Mouse (Mus musculus): ENCODE results near the gene Olfr1325. TPM values are rescaled to one million over a fixed set of nuclear protein-coding genes. Genes with fewer than 3 reads are reported as not detected.
"Not testable (repeated sequence)": the region's sequence is repeated elsewhere in the genome, so short reads cannot be mapped to it uniquely, and the experiment has no call there.

The Olfr1325 gene
- not detected for total RNA-seq (2021)
- long read RNA-seq, experiment 1, result 0 reads
- long read RNA-seq, experiment 2, result 0 reads

DNA sequence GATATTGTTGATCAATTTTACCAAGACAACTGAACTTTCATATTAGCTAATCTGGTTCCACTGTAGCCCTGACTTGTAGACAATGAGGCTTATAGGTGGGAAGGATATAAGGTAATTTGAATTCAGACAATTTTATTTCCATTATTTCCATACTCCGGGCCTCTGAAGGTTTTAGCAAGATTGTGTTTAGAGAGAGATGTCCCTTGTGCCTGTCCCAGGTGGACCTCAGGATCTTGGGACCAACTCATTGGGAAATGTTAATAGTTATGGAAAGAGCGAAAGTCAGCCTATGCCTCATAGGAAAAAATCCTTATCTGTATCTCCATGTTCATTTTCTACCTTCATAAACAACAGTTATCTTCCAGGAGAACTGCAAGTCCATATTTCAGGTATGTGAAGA is at the start of gene Olfr1325:
Olfr1325 (plus strand) TSS at position 301 of the 400 bp plus-strand sequence.
- DNase-seq (ENCODE audit: low spot score in 2 of 2), result no peak

DNA sequence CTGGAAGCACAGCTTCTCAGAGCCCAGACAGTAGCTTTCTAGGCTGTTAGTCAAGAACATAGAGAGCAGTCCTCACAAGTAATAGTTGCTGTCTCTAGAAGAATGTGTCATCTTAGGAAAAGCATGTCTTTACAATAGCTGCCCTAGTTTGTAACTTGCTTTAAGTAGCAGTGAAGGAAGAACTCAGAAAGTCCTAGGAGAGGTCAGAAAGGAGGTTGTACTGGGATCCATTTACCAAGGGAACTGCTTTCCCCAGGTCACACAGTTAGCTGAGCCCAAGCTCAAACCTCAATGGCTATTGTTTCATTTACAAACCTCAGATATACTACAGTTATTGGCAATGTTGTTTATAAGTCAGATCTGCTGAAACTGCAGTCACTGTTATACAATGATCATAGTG is 17.7 kb upstream of the Olfr1325 start, which contains the start of gene Olfr1326-ps1:
Olfr1326-ps1 (minus strand) TSS at position 101 of the 400 bp plus-strand sequence.
- DNase-seq (ENCODE audit: low spot score in 2 of 2), result no peak

DNA sequence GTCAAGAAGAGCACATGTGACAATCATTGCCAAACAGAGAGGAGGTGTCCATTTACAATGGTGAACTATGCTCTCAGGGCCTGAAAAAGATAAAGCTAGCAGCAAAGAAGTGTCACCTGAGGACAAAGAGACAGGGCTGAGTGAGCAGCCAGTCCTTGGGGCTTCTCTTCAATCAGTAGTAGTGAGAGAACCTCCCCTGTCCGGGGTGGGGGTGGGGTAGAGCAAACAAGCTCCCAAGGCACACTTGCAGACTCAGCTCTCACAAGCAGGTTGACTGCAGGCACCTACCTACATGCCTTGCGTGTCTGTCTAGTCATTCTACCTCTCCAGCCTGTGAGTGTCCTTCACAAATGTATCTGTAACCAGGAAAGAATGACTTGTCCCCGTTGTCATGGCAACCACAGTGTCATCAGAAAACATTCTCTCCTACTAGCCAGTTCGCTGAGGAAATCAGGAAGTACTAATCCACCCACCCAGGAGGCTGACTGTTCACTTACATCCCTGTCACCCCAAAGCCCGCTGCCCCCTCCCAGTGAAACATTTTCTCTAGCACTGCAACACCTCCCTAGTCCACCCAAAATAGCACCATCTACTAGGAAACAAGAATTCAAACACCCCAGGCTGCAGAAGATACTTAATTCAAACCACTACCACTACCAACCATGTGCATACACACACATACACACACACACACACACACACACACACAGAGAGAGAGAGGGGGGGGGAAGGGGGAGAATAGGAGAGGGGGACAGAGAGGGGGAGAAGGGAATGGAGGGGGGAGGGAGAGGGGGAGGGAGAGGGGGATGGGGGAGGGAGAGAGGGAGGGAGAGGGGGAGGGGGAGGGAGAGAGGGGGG is 53.2 kb downstream of the Olfr1325 start, which contains the start of gene Gm5640:
Gm5640 (minus strand) TSS at position 170 of the 858 bp plus-strand sequence.
- not testable (repeated sequence) for DNase-seq (ENCODE audit: low spot score in 2 of 2)

DNA sequence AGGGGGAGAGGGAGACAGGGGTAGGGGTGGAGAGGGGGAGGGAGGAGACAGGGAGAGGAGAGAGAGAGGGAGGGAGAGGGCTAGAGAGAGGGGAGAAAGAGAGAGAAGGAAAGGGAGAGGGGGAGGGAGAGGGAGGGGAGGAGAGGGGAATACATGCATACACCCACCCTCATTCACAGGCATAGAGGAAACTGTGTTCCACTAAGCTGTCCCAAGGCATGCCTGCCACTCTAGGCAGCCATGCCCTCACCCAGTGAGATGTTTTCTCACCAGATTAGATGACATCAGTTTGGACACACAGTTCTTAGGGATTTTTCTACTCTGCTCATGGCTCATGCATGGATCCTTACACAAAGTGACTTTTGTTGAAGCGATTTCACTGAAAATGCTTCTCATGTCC is 53.9 kb downstream of the Olfr1325 start:
- not testable (repeated sequence) for DNase-seq (ENCODE audit: low spot score in 2 of 2)

Other genes starting within 250 kb of the Olfr1325 start
- 10 to 100 TPM; 64.0 to 74.8 TPM for gene Lage3, start 239.1 kb upstream of the Olfr1325 start, total RNA-seq (2021)
- 10 to 100 TPM; 52.7 to 56.9 TPM for gene Ubl4a, start 219.5 kb upstream of the Olfr1325 start, total RNA-seq (2021)
- 10 to 100 TPM; 13.7 to 17.5 TPM for gene Slc10a3, start 219.3 kb upstream of the Olfr1325 start, total RNA-seq (2021)
- gene Fam3a, start 199.4 kb upstream of the Olfr1325 start, total RNA-seq (2021), result 10 to 100 TPM; 26.0 to 32.0 TPM
- gene Ikbkg, start 199.4 kb upstream of the Olfr1325 start, total RNA-seq (2021), result 10 to 100 TPM; 60.2 to 65.5 TPM
- 10 to 100 TPM; 84.9 to 86.2 TPM for gene G6pdx, start 163.5 kb upstream of the Olfr1325 start, total RNA-seq (2021)
- not detected for gene Gm6880, start 111.3 kb upstream of the Olfr1325 start, total RNA-seq (2021)
- not detected for gene Olfr1326-ps1, start 17.8 kb upstream of the Olfr1325 start, total RNA-seq (2021)
- not detected for gene Gm5640, start 53.0 kb downstream of the Olfr1325 start, total RNA-seq (2021)
- not detected for gene Gm6890, start 148.2 kb downstream of the Olfr1325 start, total RNA-seq (2021)
- under 1 TPM in 1 of 2 experiments, not detected in 1; 0.14 TPM for gene Gm5936, start 244.5 kb downstream of the Olfr1325 start, total RNA-seq (2021)